Mouse (Mus musculus) 3134 (cell line): ENCODE measurements around the gene Dcakd.

Experiments used
- DNase-seq: peaks from one replicate; pipeline ENCODE4 v3.0.0-alpha.2; 2011; ENCODE audit warnings: low spot score; ENCODE audit not compliant: insufficient read length; ENCODE audit errors: extremely low read depth

Dcakd gene

GRCm38 (mm10) chr11:102946265-102946991 is 81.7 kb downstream of the Dcakd start, which contains the start of gene C1ql1:
Gene C1ql1 (minus strand): TSS chr11:102946688.
- DNase-seq, result no peak

GRCm38 (mm10) chr11:102945306-102946264 is 82.5 kb downstream of the Dcakd start:
- no peak for DNase-seq
